Mouse (Mus musculus) adrenal gland, adult 2 months (tissue): ENCODE results near the gene Large2. TPM values are rescaled to one million over a fixed set of nuclear protein-coding genes. Genes with fewer than 3 reads are reported as not detected.
A peak's percentile ranks its signal among the peaks of the same experiment; 100 is the strongest.

ENCODE experiments used
- DNase-seq: peaks from one replicate; pipeline ENCODE4 v3.0.0; 2021
- polyA plus RNA-seq: library from polyadenylated mRNA; depleted of rRNA; stranded (reverse); fragments of >200 nt; gene quantifications from 2 replicates; pipeline ENCODE4 v1.2.3, GENCODE M21; 2012
- total RNA-seq, 2 experiments: library from RNA; stranded (reverse); gene quantifications; 2 replicates each; pipeline ENCODE4 v1.2.3; 2021

Large2 gene
- total and polyA plus RNA-seq, 3 experiments = 0.45 to 2.2 (median 1.4) TPM

GRCm38 (mm10) chr2:92371971-92372690, 2.5 kb downstream of the Large2 start:
- no peak for DNase-seq

DNA sequence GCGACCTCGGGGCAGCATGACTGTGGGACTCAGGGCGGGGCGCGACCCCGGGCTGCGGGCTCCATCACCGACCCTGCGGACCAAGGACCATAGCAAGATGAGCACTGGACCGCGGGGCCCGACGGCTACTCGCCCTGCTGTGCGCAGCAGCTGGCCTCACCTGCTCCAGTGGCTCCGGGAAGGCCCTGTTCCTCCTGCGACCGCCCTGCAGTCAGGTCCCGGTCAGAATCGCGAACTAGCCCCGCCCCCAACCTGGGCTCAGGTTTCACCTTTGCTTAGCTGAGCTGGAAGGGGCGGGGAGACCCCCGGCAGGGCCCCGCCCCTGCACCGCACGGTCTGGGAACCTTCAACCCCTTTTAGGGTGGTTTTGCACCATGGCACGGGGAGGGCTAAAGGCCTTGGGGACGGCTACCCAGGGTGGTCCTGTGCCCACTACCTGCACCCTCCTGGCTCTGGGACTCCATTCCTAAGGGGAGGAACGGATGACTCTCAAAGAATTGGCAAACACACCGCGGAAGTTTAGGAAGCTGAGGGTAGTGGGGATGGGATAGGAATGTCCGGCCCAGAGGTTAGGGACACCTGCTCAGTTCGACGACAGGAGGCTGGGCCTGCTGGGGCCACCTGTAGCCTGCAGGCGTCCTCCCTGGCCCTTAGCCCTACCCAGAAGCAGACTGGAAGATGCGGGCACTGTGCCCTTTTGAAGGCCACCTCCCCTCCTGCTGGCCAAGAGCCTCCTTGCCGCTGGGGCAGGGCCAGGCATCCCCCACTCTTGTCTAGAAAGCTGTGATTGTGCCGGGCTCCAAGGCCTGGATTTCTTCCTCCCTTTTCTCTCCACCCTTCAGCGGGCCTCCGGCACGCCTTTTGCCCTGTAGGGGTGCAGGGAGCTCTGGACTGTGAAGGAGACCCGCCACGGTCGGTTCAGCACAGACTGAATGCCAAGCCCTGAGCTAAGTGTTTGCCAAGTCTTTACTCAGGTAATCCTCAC, 3.6 kb downstream of the Large2 start:
- DNase-seq = peak; percentile 60

GRCm38 (mm10) chr2:92370375-92370774, 4.3 kb downstream of the Large2 start:
- no peak for DNase-seq

DNA sequence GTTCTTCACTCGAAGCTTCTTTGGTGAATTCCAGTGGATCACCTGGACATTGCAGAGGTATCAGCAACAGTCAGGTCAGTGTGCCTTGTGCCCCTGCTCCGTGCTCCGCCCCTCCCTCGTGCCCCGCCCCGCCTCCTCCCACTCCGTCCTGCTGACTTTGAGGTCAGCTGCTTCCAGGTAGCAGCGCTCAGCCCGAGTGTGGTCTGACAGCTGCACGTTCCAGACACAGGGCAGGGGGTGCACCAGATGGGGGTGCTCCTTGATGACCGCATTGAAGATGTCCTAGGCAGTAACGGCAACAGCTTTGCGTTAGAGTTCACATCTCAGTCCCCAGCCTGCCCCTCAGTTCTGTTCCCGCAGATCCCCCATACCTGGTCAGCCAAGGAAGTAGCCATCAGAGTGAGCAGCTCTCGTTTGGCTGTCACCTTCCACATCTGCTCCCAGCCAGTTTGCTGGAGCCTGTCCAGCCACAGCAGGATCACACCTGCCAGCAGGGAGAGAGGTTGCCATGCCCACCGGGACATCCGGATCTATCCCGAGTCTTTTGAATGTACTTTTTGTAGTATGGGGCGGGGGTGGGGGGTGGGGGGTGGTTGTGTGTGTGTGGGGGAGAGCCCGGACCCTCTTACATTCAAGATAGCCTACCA, 7.2 kb downstream of the Large2 start:
- DNase-seq = no peak

DNA sequence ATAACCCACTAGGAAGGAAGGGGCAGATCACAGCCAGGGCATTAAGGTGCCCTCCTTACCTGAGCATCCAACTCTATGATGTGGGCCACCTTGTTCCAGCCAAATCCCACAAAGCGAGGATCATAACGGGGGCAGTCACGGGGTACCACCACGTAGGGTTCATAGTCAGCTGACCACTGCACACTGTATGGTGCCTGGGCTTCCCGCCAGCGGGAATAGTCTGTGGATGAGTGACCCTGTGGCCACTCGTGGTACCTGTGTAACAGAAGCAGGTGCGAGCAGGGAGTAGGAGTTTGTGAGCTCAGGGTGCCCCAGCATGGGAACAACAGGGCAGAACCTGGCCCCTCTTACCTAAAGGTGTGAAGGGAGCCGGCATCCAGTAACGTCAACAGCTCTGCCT, 9.1 kb downstream of the Large2 start:
- DNase-seq = no peak

- no peak for DNase-seq
Observed at GRCm38 (mm10) chr2:92364086-92364485, 10.6 kb downstream of the Large2 start.

DNA sequence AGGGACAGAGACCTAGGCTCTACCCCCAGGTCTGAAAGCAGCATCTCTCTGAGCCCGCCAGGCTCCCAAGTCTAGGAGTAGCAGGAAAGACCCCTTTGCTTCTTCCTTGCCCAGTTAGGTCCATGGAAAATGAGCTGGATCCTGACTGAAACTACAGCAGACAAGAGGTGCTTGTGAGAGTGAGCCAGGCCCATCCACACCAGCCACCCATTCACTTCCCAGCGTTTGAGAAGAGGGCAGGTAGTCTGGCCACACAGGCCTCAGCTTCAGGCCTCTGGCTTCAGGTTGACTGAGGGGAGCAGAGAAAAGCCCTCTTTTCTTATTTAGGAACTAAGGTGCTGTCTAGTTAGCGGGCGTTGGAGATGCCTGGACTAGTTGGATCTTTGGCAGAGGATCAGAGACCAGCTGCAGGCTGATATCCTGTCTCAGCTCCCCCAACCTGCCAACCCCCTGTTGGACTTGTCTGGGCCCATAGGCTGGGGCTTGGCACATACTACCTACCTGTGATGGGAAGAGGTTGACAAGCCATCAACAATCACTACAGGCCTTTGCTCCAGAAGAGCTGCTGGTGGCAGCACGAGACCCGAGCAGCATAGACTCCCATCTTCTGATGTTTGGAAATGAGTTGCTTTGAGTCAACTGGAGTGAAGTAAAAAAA, 12.0 kb downstream of the Large2 start:
- DNase-seq = no peak

DNA sequence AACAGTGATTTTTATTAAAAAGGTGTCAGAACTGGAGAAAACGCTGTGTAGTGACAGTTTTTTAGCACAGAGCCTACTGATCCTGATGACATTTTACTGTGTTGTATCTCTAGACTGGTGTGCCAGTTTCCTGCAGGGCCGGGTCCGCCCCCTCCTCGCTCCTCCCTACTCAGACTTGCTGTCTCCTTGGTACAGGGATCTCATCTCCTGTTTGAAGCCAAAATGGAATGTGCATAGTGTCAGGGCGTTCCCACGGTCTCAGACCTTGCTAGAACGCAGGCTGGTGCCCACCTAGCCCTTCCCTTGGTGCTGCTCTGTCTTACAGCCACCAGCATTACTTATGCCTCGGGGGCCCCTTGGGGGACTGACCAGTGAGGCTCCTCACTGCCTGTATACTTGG, 12.9 kb downstream of the Large2 start:
- no peak for DNase-seq

DNA sequence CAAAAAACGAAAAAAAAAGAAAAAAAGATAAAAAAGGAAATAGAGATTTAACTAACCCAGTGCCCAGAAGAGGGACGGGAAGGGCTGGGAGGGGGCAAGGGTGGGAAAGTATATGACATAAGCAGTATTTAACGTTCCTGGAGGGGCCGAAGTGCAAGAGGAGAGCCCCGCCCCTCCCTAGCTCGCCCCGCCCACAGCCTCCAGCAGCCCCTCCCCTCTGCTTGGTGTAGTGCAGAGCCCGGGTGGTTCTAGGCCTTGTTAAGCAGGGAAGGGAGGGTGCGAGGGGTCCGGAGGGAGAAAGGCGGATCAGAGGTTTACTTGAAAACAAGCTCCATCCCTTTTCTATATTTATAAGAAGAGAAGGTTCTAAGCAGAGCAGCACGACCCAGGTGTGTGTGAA, 13.8 kb downstream of the Large2 start:
- DNase-seq = no peak

DNA sequence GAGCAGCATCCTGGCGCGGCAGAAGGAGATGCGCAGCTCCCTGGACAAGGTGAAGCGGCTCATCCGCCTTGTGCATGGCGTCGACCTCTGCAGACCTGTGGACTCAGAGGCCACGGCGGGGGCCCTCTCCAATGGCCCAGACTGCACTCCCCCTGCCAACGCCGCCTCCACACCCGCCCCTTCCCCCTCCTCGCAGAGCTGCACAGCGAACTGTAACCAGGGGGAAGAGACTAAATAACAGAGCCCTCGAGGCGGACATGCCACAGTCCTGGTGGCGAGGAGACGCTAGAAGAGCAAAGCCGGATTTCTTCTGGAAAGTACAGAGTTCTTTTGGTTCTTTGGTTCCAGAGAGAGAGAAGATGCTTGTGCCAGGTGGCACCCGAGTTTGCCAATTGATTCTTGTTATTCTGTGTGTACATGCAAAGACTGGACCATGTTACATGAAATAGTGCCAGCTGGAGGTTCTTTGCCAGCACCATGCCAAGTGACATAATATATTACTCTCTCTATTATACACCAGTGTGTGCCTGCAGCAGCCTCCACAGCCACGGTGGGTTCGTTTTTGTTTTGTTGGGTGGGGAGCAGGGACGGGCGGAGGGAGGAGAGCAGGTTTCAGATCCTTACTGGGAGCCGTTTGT, 14.4 kb downstream of the Large2 start:
- no peak for DNase-seq

GRCm38 (mm10) chr2:92359301-92359700, 15.4 kb downstream of the Large2 start:
- DNase-seq = no peak

DNA sequence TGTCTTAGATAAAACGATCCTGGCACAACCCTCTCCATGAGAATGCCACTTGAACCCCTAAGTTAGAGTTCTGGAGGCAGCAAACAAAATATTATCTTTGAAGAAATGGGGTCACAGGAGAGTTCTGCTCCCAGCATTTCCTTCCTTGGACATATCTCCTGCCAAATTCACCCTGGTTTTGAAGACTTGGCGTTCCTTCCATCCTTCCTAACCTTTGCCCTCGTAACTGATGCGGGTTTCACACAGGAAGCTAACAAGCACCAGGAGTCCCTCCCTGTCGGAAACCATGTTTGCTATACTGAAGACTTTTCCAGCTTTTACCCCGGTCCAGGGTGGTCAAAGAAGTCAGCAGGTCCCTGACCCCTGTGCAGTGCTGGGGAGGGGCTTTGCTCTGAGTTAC, 20.4 kb downstream of the Large2 start:
- DNase-seq = no peak

DNA sequence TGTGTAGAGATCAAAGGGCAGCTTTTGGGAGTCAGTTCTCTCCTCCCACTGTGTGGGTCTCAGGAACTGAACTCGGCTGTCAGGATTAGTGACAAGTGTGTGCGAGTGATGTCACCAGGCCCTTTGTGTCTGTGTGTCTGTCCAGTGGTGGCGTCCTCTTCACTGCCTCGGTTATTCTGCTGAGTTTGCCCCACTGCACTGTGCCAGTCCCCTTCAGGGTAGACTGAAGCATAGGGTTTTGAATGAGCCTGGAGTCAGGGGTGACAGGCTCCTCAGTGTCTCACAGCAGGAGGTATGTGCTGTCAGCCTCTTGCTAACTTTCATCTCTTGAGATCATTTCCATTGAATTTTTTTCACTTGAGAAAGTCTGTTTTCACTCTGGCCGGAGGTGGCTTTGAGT, 21.3 kb downstream of the Large2 start:
- no peak for DNase-seq

GRCm38 (mm10) chr2:92350686-92351085, 24.0 kb downstream of the Large2 start:
- peak; percentile 72 for DNase-seq

- DNase-seq = peak; percentile 89
Observed at GRCm38 (mm10) chr2:92349589-92350425, 24.9 kb downstream of the Large2 start.

GRCm38 (mm10) chr2:92347191-92347590, 27.5 kb downstream of the Large2 start:
- peak; percentile 18 for DNase-seq

DNA sequence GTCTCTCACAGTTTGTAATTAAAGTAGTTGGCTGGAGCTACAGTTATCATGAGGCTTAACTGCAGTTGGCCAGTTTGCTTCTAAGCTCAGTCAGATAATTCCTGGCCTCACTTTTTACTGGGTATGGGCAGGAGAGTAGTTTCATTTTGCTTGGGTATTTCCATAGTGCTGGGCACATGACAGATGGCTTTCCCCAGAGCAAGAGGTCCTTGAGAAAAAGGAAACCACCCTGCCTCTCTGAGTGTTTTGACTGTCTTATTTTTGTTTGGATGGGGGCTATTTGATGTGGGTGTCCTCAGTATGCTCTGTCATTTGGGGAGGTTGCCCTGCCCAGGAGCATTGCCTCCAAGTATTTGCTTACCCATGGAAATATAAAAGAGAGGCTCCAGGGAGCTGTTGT, 32.3 kb downstream of the Large2 start:
- no peak for DNase-seq

- DNase-seq = peak; percentile 52
Observed at GRCm38 (mm10) chr2:92331871-92332270, 42.8 kb downstream of the Large2 start.

GRCm38 (mm10) chr2:92331410-92331809, 43.3 kb downstream of the Large2 start:
- no peak for DNase-seq

DNA sequence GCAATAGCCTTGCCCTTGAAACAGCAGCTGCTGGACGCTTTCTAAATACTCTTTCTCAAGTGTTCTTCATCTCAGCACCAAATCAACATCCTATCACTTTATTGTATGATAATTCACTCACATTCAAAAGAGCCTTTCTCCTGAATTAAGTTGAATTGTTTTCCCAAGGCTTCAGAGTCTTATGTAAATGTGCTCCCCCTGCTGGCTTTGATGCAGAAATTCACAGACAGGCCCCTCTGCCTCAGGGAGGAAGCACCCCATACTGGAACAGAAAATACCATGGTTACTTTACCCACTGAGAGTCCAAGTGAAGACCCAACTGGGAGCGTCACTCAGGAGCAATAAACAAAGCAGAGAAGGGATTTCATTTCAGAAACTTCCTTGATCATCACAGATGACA, 43.8 kb downstream of the Large2 start:
- peak; percentile 40 for DNase-seq

GRCm38 (mm10) chr2:92328206-92328605, 46.5 kb downstream of the Large2 start:
- no peak for DNase-seq
